Mouse (Mus musculus): ENCODE data around the gene Dynlt1b.
"Not testable (repeated sequence)": the region's sequence is repeated elsewhere in the genome, so short reads cannot be mapped to it uniquely, and the experiment has no call there.

GRCm38 (mm10) chr17:6480855-6481589 is 51.1 kb downstream of the Dynlt1b start:
- TF ChIP-seq CTCF, EP300 (IDR thresholded peaks at IDR 0.05; ENCODE audit: low read depth): not testable (repeated sequence)

Measured in liver, embryonic 14.5 days (tissue).